Mouse (Mus musculus) adrenal gland, adult 8-10 months (tissue): ENCODE measurements around the gene Lexm. TPM values are rescaled to one million over a fixed set of nuclear protein-coding genes. Genes with fewer than 3 reads are reported as not detected.

Experiments
- total RNA-seq, 4 experiments: library from RNA; stranded (reverse); gene quantifications; 2 replicates each; pipeline ENCODE4 v1.2.4; 2022

Lexm gene
- total RNA-seq, 4 experiments from 2014 or later = not detected

Other genes with a start within 250 kb of the Lexm start
- under 1 TPM in 1 of 4 experiments, not detected in 3; 0.17 TPM for gene Pcsk9, start 152.9 kb downstream of the Lexm start, total RNA-seq
- under 1 TPM in 1 of 4 experiments, not detected in 3; 0.45 TPM for gene Bsnd, start 125.0 kb downstream of the Lexm start, total RNA-seq
- gene Dhcr24, start 56.2 kb downstream of the Lexm start, total RNA-seq = 100 to 1,000 TPM in 2 of 4 experiments, 10 to 100 TPM in 2; 77.6 to 360 (median 221) TPM
- under 1 TPM in 1 of 4 experiments, not detected in 3; 0.10 TPM for gene Ttc22, start 5.2 kb upstream of the Lexm start, total RNA-seq
- 1 to 10 TPM; 5.7 to 9.5 (median 8.5) TPM for gene Pars2, start 33.8 kb upstream of the Lexm start, total RNA-seq
- 10 to 100 TPM; 24.6 to 40.1 (median 29.1) TPM for gene Ttc4, start 61.7 kb upstream of the Lexm start, total RNA-seq
- gene Mroh7, start 113.7 kb upstream of the Lexm start, total RNA-seq = 1 to 10 TPM; 1.0 to 5.1 (median 3.2) TPM
- gene Fam151a, start 116.6 kb upstream of the Lexm start, total RNA-seq = under 1 TPM in 1 of 4 experiments, not detected in 3; 0.17 TPM
- gene Acot11, start 187.8 kb upstream of the Lexm start, total RNA-seq = 10 to 100 TPM in 3 of 4 experiments, 1 to 10 TPM in 1; 7.7 to 65.3 (median 27.8) TPM